Mouse (Mus musculus) ovary, postnatal 14 days (tissue): ENCODE measurements around the gene Col20a1.

ENCODE experiments used
- DNase-seq: peaks from one replicate; pipeline ENCODE4 v3.0.0; 2022; ENCODE audit warnings: low spot score

The Col20a1 gene

GRCm38 (mm10) chr2:180986449-180986848 is at the start of gene Col20a1:
Gene Col20a1 (plus strand): TSS chr2:180986535.
- DNase-seq = no peak

- DNase-seq = no peak
These were observed 46.1 kb upstream of the Col20a1 start for GRCm38 (mm10) chr2:180940187-180940586.

GRCm38 (mm10) chr2:180941869-180942268 is 44.5 kb upstream of the Col20a1 start:
- DNase-seq = no peak

DNA sequence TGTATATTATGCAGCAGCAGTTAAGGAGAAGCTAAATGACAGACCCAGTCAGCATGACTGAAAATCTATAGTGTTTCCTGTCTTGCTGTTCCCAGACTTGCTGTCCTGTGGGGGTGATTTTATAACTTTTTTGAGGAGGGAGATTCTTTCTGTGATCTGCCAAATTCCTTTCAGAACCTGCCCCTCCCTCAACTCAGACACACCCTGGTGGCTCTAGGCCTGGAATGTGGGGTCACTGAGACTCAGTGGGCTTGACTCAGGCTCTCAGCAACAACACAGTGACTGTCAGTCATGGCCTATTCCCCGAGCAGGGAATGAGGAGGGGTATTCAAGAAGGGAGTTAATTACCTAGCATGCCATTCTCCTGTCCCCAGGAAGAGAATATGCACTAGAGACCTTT is 36.4 kb upstream of the Col20a1 start:
- DNase-seq = no peak

GRCm38 (mm10) chr2:180952731-180953171 is 33.6 kb upstream of the Col20a1 start:
- DNase-seq = no peak

GRCm38 (mm10) chr2:180953638-180954037 is 32.7 kb upstream of the Col20a1 start:
- DNase-seq = no peak

DNA sequence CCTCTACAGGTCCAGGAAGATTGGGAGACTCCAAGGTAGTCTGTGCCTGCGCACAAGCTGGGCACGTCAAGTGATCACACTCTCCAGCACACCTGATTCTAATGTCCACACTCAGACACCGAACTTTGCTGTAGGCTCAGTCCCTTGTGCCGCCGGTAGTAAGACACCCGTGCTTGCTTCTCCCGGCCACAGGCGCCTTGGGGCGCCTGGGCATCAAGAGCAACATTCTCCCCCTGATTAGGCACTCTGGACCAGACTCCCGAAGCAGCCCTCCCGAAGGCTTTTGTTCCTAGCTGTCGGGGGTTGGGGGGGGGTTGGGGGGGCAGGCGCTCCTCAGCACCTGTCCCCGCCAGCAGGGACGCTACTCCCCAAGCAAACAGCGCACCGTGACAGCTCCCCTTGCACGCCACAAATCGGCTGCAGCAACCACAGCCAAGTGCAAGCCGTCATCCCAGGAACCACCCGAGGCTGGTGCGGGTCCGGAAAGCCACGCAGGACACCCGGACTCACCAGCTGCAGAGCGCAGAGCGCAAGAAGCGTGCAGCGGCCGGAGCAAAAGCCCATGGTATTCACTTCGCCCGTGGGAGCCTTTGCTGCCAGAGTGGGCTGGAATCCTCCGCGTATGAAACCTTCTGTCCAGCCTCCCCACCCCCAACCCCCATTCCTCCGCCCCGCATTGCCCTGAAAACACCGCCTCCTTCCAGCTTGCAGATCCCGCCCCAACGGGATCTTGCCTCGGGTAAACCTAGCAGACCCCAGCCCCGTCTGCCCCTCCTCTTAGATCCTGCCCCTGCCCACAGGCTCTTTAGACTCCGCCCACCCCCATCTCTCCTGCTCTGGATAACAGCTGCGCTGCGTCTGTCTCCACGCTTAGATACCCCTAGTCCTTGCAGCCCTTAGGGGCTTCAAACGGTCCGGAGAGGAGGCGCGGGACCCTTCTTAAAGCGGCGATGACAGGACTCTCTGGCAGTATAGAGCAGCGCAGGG is 32.0 kb upstream of the Col20a1 start, which contains the start of gene Nkain4:
Gene Nkain4, minus strand, starts transcription at position 639 of the 987 bp plus-strand sequence.
- no peak for DNase-seq

DNA sequence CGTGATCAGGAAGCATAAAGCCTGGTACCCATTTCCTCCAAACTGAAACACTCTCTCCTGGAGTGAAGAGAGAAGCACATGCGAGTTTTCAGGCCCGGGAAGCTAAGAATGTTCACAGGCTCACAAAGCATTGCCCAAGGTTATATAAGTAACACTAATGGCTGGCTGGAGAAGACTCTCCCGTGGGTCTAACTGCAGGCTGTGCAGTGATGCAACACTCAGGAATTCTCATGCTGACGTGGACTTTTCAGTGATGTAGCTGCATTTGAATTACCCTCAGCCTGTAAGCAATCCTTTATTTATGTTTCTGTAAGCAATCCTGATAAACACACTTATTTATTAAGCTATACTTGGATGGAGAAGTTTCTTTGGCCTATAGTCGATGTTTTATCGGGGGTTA is 26.7 kb upstream of the Col20a1 start:
- DNase-seq = no peak

GRCm38 (mm10) chr2:180960187-180960586 is 26.1 kb upstream of the Col20a1 start:
- no peak for DNase-seq

DNA sequence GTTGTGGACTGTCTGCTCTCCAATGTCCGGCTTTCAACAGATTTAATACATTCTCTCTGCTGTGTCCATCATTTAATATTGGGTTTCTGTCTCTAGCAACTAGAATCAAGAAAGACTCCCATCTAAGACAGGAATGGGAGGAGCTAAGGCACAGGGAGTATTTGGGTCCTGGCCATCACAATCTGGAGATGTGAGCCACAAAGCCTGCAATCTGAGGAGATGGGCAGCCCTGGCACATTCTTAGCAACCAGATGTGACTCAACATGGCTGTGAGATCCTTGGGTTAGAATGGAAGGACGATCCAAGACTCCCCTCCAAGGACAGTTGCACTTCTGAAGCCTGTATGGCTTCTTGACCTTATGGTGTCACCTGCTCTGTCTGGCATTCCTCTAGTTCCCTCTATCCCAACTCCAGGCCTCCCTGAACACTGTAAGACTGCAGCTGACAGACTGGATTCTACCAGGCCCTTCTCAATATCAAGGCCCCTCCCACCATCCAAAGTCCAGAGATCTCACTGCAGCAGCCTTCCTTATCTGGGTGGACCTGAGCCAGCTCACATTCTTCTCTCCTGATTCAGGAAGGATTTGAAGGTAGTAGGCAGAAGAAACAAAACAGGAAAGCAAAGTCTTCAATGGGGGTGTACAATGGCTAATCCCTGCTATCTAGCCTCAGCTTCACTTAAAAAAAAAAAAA is 23.6 kb upstream of the Col20a1 start:
- DNase-seq = no peak

GRCm38 (mm10) chr2:180963956-180964355 is 22.4 kb upstream of the Col20a1 start:
- DNase-seq = peak; percentile 49

DNA sequence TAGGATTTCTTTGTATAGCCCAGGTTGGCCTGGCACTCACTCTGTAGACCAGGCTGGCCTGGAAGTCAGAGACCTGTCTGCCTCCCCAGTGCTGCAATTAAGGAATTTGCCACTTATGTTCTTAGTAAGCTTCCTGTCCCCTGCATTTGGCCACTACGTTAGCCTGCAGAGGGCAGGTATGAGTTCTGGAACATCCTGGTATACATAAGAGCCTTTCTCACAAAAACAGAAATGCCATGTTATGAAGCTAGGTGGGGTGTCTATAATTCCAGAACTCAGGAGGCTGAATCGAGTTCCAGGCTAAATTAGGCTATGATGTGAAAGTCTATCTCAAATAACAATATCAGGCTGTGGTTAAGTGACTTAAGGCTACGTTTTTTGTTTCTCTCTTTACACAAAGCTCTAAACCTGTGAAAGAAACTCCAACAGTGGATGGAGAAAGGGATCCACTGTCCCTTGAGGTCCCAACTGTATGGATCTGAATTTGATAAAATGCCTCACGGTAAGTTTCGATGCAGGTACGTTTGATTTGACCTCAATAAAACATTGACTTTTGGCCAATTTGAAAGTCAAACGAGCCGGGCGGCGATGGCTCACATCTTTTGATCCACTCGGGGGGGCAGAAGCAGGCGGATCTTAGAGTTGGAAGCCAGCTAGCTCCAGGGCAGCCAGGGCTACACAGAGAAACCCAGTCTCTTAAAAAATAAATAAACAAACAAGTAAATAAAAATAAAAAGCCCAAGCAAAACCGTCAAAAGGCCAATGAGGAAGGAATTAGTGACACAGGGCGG is 20.0 kb upstream of the Col20a1 start:
- DNase-seq = no peak

DNA sequence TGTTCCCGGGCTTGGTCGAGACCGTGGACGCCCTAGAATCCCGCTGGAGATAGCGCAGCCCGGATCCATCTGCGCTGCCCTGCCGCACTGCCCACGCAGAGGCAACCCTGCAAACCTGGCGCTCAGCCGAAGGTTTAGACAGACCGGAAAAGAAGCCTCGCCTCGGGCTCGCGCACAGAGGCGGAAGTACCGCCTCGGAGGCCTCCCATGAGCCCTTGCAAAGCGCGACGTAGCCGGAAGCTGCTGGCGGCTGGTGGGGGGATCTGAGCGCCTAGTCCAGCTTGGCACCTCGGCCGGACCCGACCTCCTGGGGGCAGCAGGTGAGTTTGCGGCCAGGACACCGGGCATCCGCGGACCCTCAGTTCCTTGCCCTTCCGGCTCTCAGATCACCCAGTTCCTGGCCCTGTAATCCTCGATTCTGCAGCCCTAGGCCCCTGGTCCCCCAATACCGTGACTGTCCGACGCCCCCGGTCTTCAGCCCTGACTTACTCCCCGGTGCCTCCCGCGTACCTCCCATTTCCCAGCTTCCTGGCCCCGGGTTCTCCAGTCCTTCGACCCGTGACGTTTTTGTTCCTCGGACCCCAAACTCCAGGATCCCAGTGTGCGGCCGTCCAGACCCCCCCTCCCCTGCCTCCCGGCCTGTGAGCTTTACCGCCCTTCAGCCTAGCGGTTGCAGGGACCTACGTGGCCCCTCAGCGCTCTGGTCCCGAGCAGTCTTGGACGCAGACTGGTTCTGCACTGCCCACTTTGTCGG is 19.1 kb upstream of the Col20a1 start, which contains the start of gene Arfgap1:
Gene Arfgap1, plus strand, starts transcription at position 216 of the 754 bp plus-strand sequence.
- DNase-seq = peak; percentile 92

- no peak for DNase-seq
These were observed 5.2 kb upstream of the Col20a1 start for GRCm38 (mm10) chr2:180981133-180981532.

DNA sequence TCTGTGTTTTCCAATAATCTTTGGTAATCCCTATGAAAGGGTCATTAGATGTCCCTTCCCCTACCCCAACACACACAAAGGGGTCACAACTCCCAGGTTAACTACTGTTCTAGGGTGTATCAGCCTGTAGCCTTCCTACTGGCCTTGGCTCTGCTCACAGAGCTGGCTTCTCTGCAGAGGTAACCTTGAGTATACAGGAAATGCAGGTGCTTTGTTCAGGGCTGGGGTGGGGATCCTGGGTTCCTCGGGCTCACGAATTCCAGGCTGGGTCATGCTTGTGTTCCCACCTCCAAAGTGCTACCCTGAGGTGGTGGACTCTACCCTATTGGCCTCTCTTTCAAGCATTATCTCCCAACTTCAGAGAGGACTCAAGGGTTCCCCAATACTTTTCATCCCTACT is 700 bp upstream of the Col20a1 start:
- DNase-seq = no peak

DNA sequence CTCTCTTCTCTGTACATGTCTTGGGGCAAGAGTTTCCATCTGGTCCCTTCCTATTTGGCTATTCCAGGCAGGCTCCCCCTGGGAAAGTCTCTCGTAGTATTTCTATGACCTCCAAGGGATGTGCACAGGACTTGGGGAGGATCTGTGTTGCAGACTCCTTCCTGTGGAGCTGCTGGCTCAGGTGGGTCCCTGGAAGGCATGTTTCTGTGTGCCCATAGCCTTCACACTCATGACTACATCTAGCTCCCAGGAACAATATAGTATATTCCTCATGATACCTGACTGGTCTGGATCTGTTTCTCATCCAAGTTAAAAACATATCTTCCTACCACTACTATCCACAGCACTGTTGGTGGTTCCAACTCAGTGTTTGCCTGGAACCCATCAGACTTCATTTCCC is 666 bp downstream of the Col20a1 start:
- no peak for DNase-seq

GRCm38 (mm10) chr2:180987432-180988030 is 1.2 kb downstream of the Col20a1 start:
- DNase-seq = no peak

DNA sequence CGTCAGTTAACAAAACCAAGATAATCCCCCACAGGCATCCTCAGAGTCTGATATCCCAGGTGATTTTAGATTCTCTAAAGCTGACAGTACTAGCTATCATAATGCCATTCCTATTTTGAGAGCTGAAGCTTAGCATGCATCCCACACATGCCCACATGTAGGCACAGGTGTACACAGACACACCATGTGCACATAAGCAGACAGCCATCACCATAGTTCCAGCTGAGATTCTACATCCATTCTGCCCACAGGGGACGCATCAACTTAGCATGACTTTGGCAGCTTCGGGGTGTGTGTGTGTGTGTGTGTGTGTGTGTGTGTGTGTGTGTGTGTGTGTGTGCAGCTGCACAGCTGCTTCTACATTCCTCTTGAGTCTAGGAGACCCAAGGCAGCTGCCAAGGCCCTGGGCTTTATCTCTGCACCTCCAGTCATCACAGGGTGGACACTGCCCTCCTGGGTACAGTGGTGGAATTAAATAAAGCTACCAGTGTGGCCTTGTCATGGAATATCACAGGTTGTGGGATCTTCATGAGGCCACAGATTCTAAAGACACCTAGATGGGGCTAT is 2.1 kb downstream of the Col20a1 start:
- DNase-seq = no peak

DNA sequence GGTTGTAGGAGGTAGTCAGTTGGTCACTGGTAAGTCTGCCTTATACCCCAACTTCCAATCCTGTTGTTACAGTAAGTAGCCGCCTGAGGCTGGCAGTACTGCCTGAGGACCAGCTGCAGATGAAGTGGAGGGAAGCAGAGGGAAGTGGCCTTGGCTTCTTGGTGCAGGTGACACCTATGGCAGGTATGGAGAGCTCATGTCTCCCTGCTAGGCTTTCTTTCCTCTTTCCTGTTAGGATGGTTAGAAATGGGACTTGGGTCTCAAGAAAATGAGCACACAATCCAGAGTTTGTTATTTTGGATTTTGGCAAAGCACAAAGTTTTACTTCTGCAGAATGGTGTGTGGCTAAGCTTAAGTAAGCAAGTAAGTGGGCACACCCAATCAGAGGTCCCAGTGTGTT is 2.6 kb downstream of the Col20a1 start:
- DNase-seq = no peak

GRCm38 (mm10) chr2:180990347-180990746 is 4.0 kb downstream of the Col20a1 start:
- no peak for DNase-seq

DNA sequence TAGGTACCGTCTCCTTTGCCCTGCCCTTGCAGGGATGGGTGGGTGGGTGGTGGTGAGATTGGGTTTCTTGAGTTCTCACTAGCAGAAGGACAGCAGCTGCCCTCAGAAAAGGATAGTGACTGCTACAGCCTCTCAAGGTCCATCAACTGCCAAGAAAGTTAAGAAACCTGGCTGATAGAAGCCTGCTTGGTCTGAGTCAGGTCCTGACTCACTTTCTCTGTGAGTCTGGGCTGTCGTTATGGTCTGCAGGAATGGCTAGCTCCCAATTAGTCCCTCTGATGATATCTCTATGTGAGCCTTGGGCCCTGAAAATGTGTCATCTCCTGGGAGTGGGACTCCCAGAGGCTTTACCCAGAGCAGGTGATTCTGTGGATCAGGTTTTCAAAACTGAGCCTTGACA is 8.0 kb downstream of the Col20a1 start:
- no peak for DNase-seq
